Comparison of ENCODE assay signal across 35 mouse cellular contexts in genomic region chr2:181635865-181636264, GRCm38 (mm10). TPM values are rescaled to one million over a fixed set of nuclear protein-coding genes. Genes with fewer than 3 reads are reported as not detected.
"Had no signal": no experiment of that assay in that cellular context is flagged by ENCODE, and none has a peak within 500 bp of the region (broad histone marks: within the 10 kb centered on the region; RNA-seq: fewer than 3 reads in every experiment).

No protein-coding gene starts in this region.

- H3K9me3 ChIP-seq: embryonic facial prominence, embryonic 10.5 days; embryonic facial prominence, embryonic 12.5 days; embryonic facial prominence, embryonic 13.5 days; embryonic facial prominence, embryonic 15.5 days; forebrain, embryonic 10.5 days; forebrain, embryonic 12.5 days; forebrain, embryonic 13.5 days; forebrain, embryonic 15.5 days had no signal

- H3K27me3 ChIP-seq: embryonic facial prominence, embryonic 12.5 days; embryonic facial prominence, embryonic 13.5 days; embryonic facial prominence, embryonic 15.5 days; forebrain, embryonic 12.5 days; forebrain, embryonic 13.5 days; forebrain, embryonic 15.5 days had no signal

- ATAC-seq: forebrain, embryonic 13.5 days; forebrain, embryonic 14.5 days; forebrain, embryonic 15.5 days; forebrain, embryonic 16.5 days; forebrain, postnatal 0 days had no signal

- H3K4me1 ChIP-seq: embryonic facial prominence, embryonic 10.5 days; embryonic facial prominence, embryonic 12.5 days; embryonic facial prominence, embryonic 13.5 days; embryonic facial prominence, embryonic 15.5 days; forebrain, embryonic 10.5 days; forebrain, embryonic 12.5 days; forebrain, embryonic 13.5 days; forebrain, embryonic 15.5 days had no signal

- H3K4me3 ChIP-seq: embryonic facial prominence, embryonic 10.5 days; embryonic facial prominence, embryonic 12.5 days; embryonic facial prominence, embryonic 13.5 days; embryonic facial prominence, embryonic 15.5 days; erythroblast, embryonic 14.5 days; forebrain, embryonic 10.5 days; forebrain, embryonic 12.5 days; forebrain, embryonic 13.5 days; forebrain, embryonic 15.5 days; gastrocnemius, adult 2 months; heart, adult 2 months had no signal

- H3K4me2 ChIP-seq: embryonic facial prominence, embryonic 12.5 days; embryonic facial prominence, embryonic 13.5 days; embryonic facial prominence, embryonic 15.5 days; forebrain, embryonic 12.5 days; forebrain, embryonic 13.5 days; forebrain, embryonic 15.5 days had no signal

- H3K9ac ChIP-seq: embryonic facial prominence, embryonic 12.5 days; embryonic facial prominence, embryonic 13.5 days; embryonic facial prominence, embryonic 15.5 days; forebrain, embryonic 12.5 days; forebrain, embryonic 13.5 days; forebrain, embryonic 15.5 days; forebrain, postnatal 0 days had no signal

- H3K27ac ChIP-seq: embryonic facial prominence, embryonic 10.5 days; embryonic facial prominence, embryonic 12.5 days; embryonic facial prominence, embryonic 13.5 days; embryonic facial prominence, embryonic 15.5 days; forebrain, embryonic 10.5 days; forebrain, embryonic 12.5 days; forebrain, embryonic 13.5 days; forebrain, embryonic 15.5 days; gastrocnemius, adult 2 months; heart, adult 2 months had no signal

- DNase-seq: cerebellum, adult 2 months; cerebellum, adult 8-10 months; cerebellum, adult 9-10 months; cerebellum, adult 9-11 months; cerebellum, postnatal 10 days; cerebellum, postnatal 14 days; cerebellum, postnatal 25 days; cerebellum, postnatal 36 days; embryo, embryonic 11 days; forebrain, postnatal 0 days; gastrocnemius, adult 2 months; gastrocnemius, postnatal 10 days; gastrocnemius, postnatal 14 days; gastrocnemius, postnatal 25 days; gastrocnemius, postnatal 36 days; heart, adult 2 months had no signal

RNA-seq across cellular contexts. Expression of gene Gm29797, which starts 21.0 kb away (rescaled TPM):
- total RNA-seq: common myeloid progenitor, adult 5-6 weeks; forebrain, postnatal 0 days; gastrocnemius, adult 18-20 months; gastrocnemius, adult 2 months; gastrocnemius, adult 8-10 months; gastrocnemius, postnatal 10 days; gastrocnemius, postnatal 14 days; gastrocnemius, postnatal 25 days; gastrocnemius, postnatal 36 days; granulocyte monocyte progenitor cell, adult 5-6 weeks; heart, adult 2 months; heart, adult 8-10 months had no signal
- polyA plus RNA-seq: embryonic facial prominence, embryonic 10.5 days; embryonic facial prominence, embryonic 12.5 days; embryonic facial prominence, embryonic 13.5 days; erythroblast, embryonic 14.5 days; forebrain, embryonic 11.5 days; forebrain, embryonic 12.5 days; forebrain, embryonic 14.5 days; forebrain, embryonic 15.5 days; forebrain, postnatal 0 days; frontal cortex, adult 2 months; gonadal fat pad, adult 2 months had no signal

RNA-seq across cellular contexts. Expression of gene Sox18, which starts 35.6 kb away (rescaled TPM):
- total RNA-seq: common myeloid progenitor, adult 5-6 weeks; granulocyte monocyte progenitor cell, adult 5-6 weeks had no signal

RNA-seq across cellular contexts. Expression of gene Samd10, which starts 36.9 kb away (rescaled TPM):
- polyA plus RNA-seq: erythroblast, embryonic 14.5 days had no signal
